Mouse (Mus musculus) liver, embryonic 14.5 days (tissue): ENCODE results near the gene 9130019O22Rik. TPM values are rescaled to one million over a fixed set of nuclear protein-coding genes. Genes with fewer than 3 reads are reported as not detected.

Source experiments
- ATAC-seq: fragments of 200-750 bp; cut with Nextera tagmentation; 2 replicates; pipeline ENCODE4 v1.8.0; 2017; ENCODE audit warnings: moderate number of reproducible peaks, mild to moderate bottlenecking, moderate library complexity; ENCODE audit not compliant: insufficient read depth
- DNase-seq, 3 experiments: peaks; one replicate each; pipeline ENCODE4 v3.0.0-alpha.2; 2012 to 2013; ENCODE audit warnings: low read depth in 3 of 3, low spot score in 3 of 3
- H3K27ac ChIP-seq: fragments of 300-500 bp; sonication (generic); 2 replicates; pipeline ENCODE4 v1.5.1; 2014; ENCODE audit warnings: moderate library complexity, mild to moderate bottlenecking, control low read depth, inconsistent platforms
- H3K27me3 ChIP-seq: fragments of 300-500 bp; sonication (generic); 2 replicates; pipeline ENCODE4 v1.6.1; 2014; ENCODE audit warnings: mild to moderate bottlenecking, low read length, moderate library complexity; ENCODE audit not compliant: control insufficient read depth, insufficient read depth
- H3K36me3 ChIP-seq: fragments of 300-500 bp; sonication (generic); replicated peaks from 2 replicates; pipeline ENCODE4 v1.6.1; 2014; ENCODE audit warnings: low read depth; ENCODE audit not compliant: control insufficient read depth, insufficient read depth
- H3K4me1 ChIP-seq, 2 experiments: fragments of 200-500 bp in 1 of 2; fragments of 300-500 bp in 1 of 2; sonication (generic) in 1 of 2; replicated peaks; 2 replicates each; pipeline ENCODE4 v1.6.1; 2012 to 2014; ENCODE audit warnings: antibody characterized with exemption in 1 of 2, inconsistent platforms in 1 of 2, low read length in 1 of 2; ENCODE audit not compliant: control insufficient read depth in 2 of 2, insufficient read depth in 2 of 2
- H3K4me2 ChIP-seq: fragments of 300-500 bp; sonication (generic); 2 replicates; pipeline ENCODE4 v1.6.1; 2014; ENCODE audit warnings: low read depth, mild to moderate bottlenecking, control low read depth, moderate library complexity
- H3K4me3 ChIP-seq, 2 experiments: fragments of 200-500 bp in 1 of 2; fragments of 300-500 bp in 1 of 2; sonication (generic) in 1 of 2; 2 replicates each; pipeline ENCODE4 v1.5.1; 2012 to 2014; ENCODE audit warnings: low read depth in 2 of 2, low read length in 2 of 2, mild to moderate bottlenecking in 2 of 2, control low read depth in 1 of 2, inconsistent platforms in 1 of 2, moderate library complexity in 1 of 2; ENCODE audit not compliant: insufficient read depth in 1 of 2
- H3K9ac ChIP-seq: fragments of 300-500 bp; sonication (generic); replicated peaks from 2 replicates; pipeline ENCODE4 v1.6.1; 2014; ENCODE audit warnings: mild to moderate bottlenecking, control low read depth, moderate library complexity
- H3K9me3 ChIP-seq: fragments of 300-500 bp; sonication (generic); 2 replicates; pipeline ENCODE4 v1.6.1; 2016; ENCODE audit warnings: low read length, mixed read lengths; ENCODE audit not compliant: control insufficient read depth
- CTCF ChIP-seq: IDR thresholded peaks from 2 replicates; pipeline ENCODE4 v1.5.1; 2016; ENCODE audit warnings: antibody characterized with exemption, low read depth, control low read depth
- EP300 ChIP-seq: IDR thresholded peaks from 2 replicates; pipeline ENCODE4 v1.6.1; 2016; ENCODE audit warnings: antibody characterized with exemption, low read depth
- WGBS: fragments of 180-500 bp; shearing (Covaris S2); extraction: QIAGEN DNeasy Blood & Tissue Kit; methylation state at CpG from one replicate; pipeline ENCODE4 v1.1.7; 2014; ENCODE audit not compliant: insufficient replicate concordance; 5-methylcytosine and 5-hydroxymethylcytosine counted together
- polyA plus RNA-seq, 2 experiments: library from polyadenylated mRNA; depleted of rRNA in 1 of 2; stranded (reverse) in 1 of 2; unstranded in 1 of 2; fragments of >200 nt; fragmentation: Nextera tagmentation in 1 of 2; extraction: Ambion mirVana in 1 of 2; gene quantifications; 2 replicates each; pipeline versions ENCODE4 v1.2.1 to v1.2.3; 2012 to 2014

The 9130019O22Rik gene
- polyA plus RNA-seq, 2 experiments = 0.71 to 1.0 TPM

DNA sequence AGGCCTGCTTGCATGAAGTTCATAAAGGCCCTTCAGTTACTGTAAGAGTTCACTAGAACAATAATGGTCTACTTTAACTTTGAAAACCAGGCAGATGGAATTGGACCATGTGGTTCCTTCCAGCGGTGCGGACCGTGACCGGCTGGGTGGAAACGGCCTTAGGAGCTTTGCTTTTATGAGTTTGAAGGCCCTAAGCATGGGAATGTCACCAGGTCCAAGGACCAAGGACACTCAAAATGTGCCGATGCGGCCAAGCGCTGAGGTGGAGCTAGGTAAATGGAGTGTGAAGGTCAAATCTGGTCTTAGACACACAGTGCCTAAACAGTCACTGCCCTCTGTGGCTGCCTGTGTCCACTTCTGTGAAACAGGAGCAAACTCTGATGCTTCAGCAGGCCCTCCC lies 45.6 kb downstream of the 9130019O22Rik start:
- no peak for ATAC-seq
- no peak overlapping the region for H3K4me2 ChIP-seq
- no peak for TF ChIP-seq CTCF
- TF ChIP-seq EP300 = no peak
- no peak for DNase-seq
- H3K9ac ChIP-seq = no peak overlapping the region
- H3K4me3 ChIP-seq = no peak overlapping the region
- H3K4me1 ChIP-seq = peaks cover under 1 to 2% of the 10 kb centered on the region in 2 experiments; a peak in 3 of 4 replicates
- H3K27me3 ChIP-seq = no peaks in the 10 kb centered on the region
- H3K27ac ChIP-seq = no peak overlapping the region
- H3K9me3 ChIP-seq = no peaks in the 10 kb centered on the region
- H3K36me3 ChIP-seq = no peaks in the 10 kb centered on the region
- 92% methylated on average over 8 of the region's 8 CpGs for WGBS

DNA sequence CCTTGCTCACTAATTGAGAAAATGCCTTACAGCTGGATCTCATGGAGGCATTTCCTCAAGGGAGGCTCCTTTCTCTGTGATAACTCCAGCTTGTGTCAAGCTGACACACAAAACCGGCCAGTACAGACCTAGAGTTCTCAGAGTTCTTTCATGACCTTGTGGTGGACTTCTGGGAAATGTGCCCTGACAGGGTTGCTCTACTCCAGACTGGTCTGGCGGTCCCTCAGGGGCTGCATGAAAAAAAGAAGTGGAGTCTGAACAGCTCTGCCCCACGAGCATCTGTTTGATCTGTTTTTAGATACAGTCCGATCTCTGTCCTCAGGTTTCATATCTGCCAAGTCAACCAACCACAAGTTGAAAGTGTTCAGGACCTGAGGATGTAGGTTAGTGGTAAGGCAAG lies 49.3 kb downstream of the 9130019O22Rik start:
- no peak overlapping the region for H3K27ac ChIP-seq
- no peak for TF ChIP-seq CTCF
- TF ChIP-seq EP300 = no peak
- H3K4me2 ChIP-seq = no peak overlapping the region
- H3K9me3 ChIP-seq = no peaks in the 10 kb centered on the region
- H3K9ac ChIP-seq = no peak overlapping the region
- no peak overlapping the region for H3K4me3 ChIP-seq
- no peaks in the 10 kb centered on the region for H3K27me3 ChIP-seq
- WGBS = 29% methylated on average over 4 of the region's 4 CpGs
- H3K4me1 ChIP-seq = no peaks in the 10 kb centered on the region
- no peak for ATAC-seq
- no peak for DNase-seq
- no peaks in the 10 kb centered on the region for H3K36me3 ChIP-seq

DNA sequence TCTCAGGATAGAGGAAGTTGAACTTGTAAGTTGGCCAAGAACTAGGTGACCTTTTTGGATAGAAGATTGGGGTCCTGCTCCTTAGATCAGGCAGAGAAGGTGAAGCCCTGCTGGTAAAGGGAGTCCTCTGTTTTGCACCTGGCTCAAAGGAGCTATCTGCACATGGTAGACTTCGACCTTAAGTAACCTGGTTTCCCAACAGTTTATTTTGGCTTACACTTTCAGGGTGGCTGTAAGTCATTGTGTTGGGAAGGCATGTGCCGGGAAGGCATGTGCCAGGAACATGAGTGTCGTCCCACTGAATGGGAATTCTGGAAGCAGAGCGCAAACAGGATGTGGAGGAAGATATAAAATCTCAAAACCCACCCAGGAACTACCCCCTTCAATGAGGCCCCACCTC lies 51.4 kb downstream of the 9130019O22Rik start:
- H3K4me2 ChIP-seq = no peak overlapping the region
- H3K36me3 ChIP-seq = no peaks in the 10 kb centered on the region
- H3K27me3 ChIP-seq = no peaks in the 10 kb centered on the region
- no peak for ATAC-seq
- H3K4me3 ChIP-seq = no peak overlapping the region
- H3K27ac ChIP-seq = no peak overlapping the region
- H3K9me3 ChIP-seq = no peaks in the 10 kb centered on the region
- no peak for DNase-seq
- no peak overlapping the region for H3K9ac ChIP-seq
- TF ChIP-seq CTCF (no peak), EP300 (no peak)
- H3K4me1 ChIP-seq = no peaks in the 10 kb centered on the region
- 68% methylated on average over 4 of the region's 4 CpGs for WGBS

DNA sequence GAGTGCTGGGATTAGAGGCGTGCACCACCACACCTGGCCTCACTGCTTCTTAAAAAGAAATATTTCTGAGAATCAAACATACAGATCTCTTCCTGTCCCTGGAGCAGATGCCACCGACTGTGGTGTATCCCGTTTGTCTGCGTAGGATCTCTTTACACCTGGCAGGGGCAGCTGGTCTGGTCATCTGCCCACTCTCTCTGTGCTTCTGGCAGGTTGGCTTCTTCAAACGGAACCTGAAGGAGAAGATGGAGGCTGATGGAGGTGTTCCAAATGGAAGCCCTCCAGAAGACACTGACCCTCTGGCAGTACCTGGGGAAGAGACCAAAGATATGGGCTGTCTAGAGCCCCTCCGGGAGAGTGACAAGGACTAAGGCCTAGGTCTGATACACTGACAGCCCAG lies 53.7 kb downstream of the 9130019O22Rik start:
- H3K4me2 ChIP-seq = no peak overlapping the region
- no peaks in the 10 kb centered on the region for H3K27me3 ChIP-seq
- H3K9ac ChIP-seq = no peak overlapping the region
- H3K27ac ChIP-seq = no peak overlapping the region
- no peak overlapping the region for H3K4me3 ChIP-seq
- no peaks in the 10 kb centered on the region for H3K36me3 ChIP-seq
- TF ChIP-seq CTCF (no peak), EP300 (no peak)
- DNase-seq (no peak), ATAC-seq (no peak)
- no peaks in the 10 kb centered on the region for H3K9me3 ChIP-seq
- no peaks in the 10 kb centered on the region for H3K4me1 ChIP-seq
- WGBS = 69% methylated on average over 6 of the region's 6 CpGs

Other genes starting within 250 kb of the 9130019O22Rik start
- gene Spn, start 249.3 kb downstream of the 9130019O22Rik start, polyA plus RNA-seq (2012; rRNA removed) = 8.0 and 10.8 TPM in 2 replicates
- 7.9 and 8.0 TPM in 2 replicates for gene Spn, start 249.3 kb downstream of the 9130019O22Rik start, polyA plus RNA-seq (2014; fragmentation: Nextera tagmentation; extraction: Ambion mirVana)
- gene Cd2bp2, start 191.1 kb downstream of the 9130019O22Rik start, polyA plus RNA-seq (2012; rRNA removed) = 17.6 and 27.6 TPM in 2 replicates
- 17.4 and 18.4 TPM in 2 replicates for gene Cd2bp2, start 191.1 kb downstream of the 9130019O22Rik start, polyA plus RNA-seq (2014; fragmentation: Nextera tagmentation; extraction: Ambion mirVana)
- gene Tbc1d10b, start 178.7 kb downstream of the 9130019O22Rik start, polyA plus RNA-seq (2012; rRNA removed) = 12.8 and 15.5 TPM in 2 replicates
- gene Tbc1d10b, start 178.7 kb downstream of the 9130019O22Rik start, polyA plus RNA-seq (2014; fragmentation: Nextera tagmentation; extraction: Ambion mirVana) = 10.9 and 13.2 TPM in 2 replicates
- gene Mylpf, start 178.3 kb downstream of the 9130019O22Rik start, polyA plus RNA-seq (2012; rRNA removed) = 10.6 and 15.6 TPM in 2 replicates
- 31.0 and 31.1 TPM in 2 replicates for gene Mylpf, start 178.3 kb downstream of the 9130019O22Rik start, polyA plus RNA-seq (2014; fragmentation: Nextera tagmentation; extraction: Ambion mirVana)
- gene Zfp553, start 154.1 kb downstream of the 9130019O22Rik start, polyA plus RNA-seq (2012; rRNA removed) = 3.3 and 3.4 TPM in 2 replicates
- 2.4 and 2.8 TPM in 2 replicates for gene Zfp553, start 154.1 kb downstream of the 9130019O22Rik start, polyA plus RNA-seq (2014; fragmentation: Nextera tagmentation; extraction: Ambion mirVana)
- gene Sept1, start 154.0 kb downstream of the 9130019O22Rik start, polyA plus RNA-seq (2012; rRNA removed) = 10.3 and 16.1 TPM in 2 replicates
- gene Sept1, start 154.0 kb downstream of the 9130019O22Rik start, polyA plus RNA-seq (2014; fragmentation: Nextera tagmentation; extraction: Ambion mirVana) = 7.0 TPM in 2 replicates
- 19.6 and 21.6 TPM in 2 replicates for gene Zfp771, start 142.9 kb downstream of the 9130019O22Rik start, polyA plus RNA-seq (2012; rRNA removed)
- 11.0 TPM in 2 replicates for gene Zfp771, start 142.9 kb downstream of the 9130019O22Rik start, polyA plus RNA-seq (2014; fragmentation: Nextera tagmentation; extraction: Ambion mirVana)
- 62.2 and 82.9 TPM in 2 replicates for gene Dctpp1, start 126.5 kb downstream of the 9130019O22Rik start, polyA plus RNA-seq (2012; rRNA removed)
- gene Dctpp1, start 126.5 kb downstream of the 9130019O22Rik start, polyA plus RNA-seq (2014; fragmentation: Nextera tagmentation; extraction: Ambion mirVana) = 104 and 117 TPM in 2 replicates
- 35.0 and 44.9 TPM in 2 replicates for gene Sephs2, start 113.1 kb downstream of the 9130019O22Rik start, polyA plus RNA-seq (2012; rRNA removed)
- 143 and 155 TPM in 2 replicates for gene Sephs2, start 113.1 kb downstream of the 9130019O22Rik start, polyA plus RNA-seq (2014; fragmentation: Nextera tagmentation; extraction: Ambion mirVana)
- gene Itgal, start 90.9 kb downstream of the 9130019O22Rik start, polyA plus RNA-seq (2012; rRNA removed) = 6.4 and 6.7 TPM in 2 replicates
- 4.0 and 4.8 TPM in 2 replicates for gene Itgal, start 90.9 kb downstream of the 9130019O22Rik start, polyA plus RNA-seq (2014; fragmentation: Nextera tagmentation; extraction: Ambion mirVana)
- 4.4 and 5.0 TPM in 2 replicates for gene Zfp768, start 41.6 kb downstream of the 9130019O22Rik start, polyA plus RNA-seq (2012; rRNA removed)
- gene Zfp768, start 41.6 kb downstream of the 9130019O22Rik start, polyA plus RNA-seq (2014; fragmentation: Nextera tagmentation; extraction: Ambion mirVana) = 0.52 and 0.75 TPM in 2 replicates
- gene Zfp747, start 11.1 kb downstream of the 9130019O22Rik start, polyA plus RNA-seq (2012; rRNA removed) = 1.2 and 1.9 TPM in 2 replicates
- gene Zfp747, start 11.1 kb downstream of the 9130019O22Rik start, polyA plus RNA-seq (2014; fragmentation: Nextera tagmentation; extraction: Ambion mirVana) = 1.2 and 1.8 TPM in 2 replicates
- 1.2 and 1.3 TPM in 2 replicates for gene E430018J23Rik, start 6.5 kb upstream of the 9130019O22Rik start, polyA plus RNA-seq (2012; rRNA removed)
- 1.0 and 1.3 TPM in 2 replicates for gene E430018J23Rik, start 6.5 kb upstream of the 9130019O22Rik start, polyA plus RNA-seq (2014; fragmentation: Nextera tagmentation; extraction: Ambion mirVana)
- gene Zfp764, start 19.7 kb upstream of the 9130019O22Rik start, polyA plus RNA-seq (2012; rRNA removed) = 0.94 and 1.3 TPM in 2 replicates
- 1.1 and 1.5 TPM in 2 replicates for gene Zfp764, start 19.7 kb upstream of the 9130019O22Rik start, polyA plus RNA-seq (2014; fragmentation: Nextera tagmentation; extraction: Ambion mirVana)
- 5.6 and 6.5 TPM in 2 replicates for gene Zfp688, start 34.9 kb upstream of the 9130019O22Rik start, polyA plus RNA-seq (2012; rRNA removed)
- gene Zfp688, start 34.9 kb upstream of the 9130019O22Rik start, polyA plus RNA-seq (2014; fragmentation: Nextera tagmentation; extraction: Ambion mirVana) = 8.8 and 8.9 TPM in 2 replicates
- 1.8 and 2.1 TPM in 2 replicates for gene Zfp689, start 62.0 kb upstream of the 9130019O22Rik start, polyA plus RNA-seq (2012; rRNA removed)
- gene Zfp689, start 62.0 kb upstream of the 9130019O22Rik start, polyA plus RNA-seq (2014; fragmentation: Nextera tagmentation; extraction: Ambion mirVana) = 1.3 and 1.4 TPM in 2 replicates
- 21.2 and 22.9 TPM in 2 replicates for gene Prr14, start 72.4 kb upstream of the 9130019O22Rik start, polyA plus RNA-seq (2012; rRNA removed)
- gene Prr14, start 72.4 kb upstream of the 9130019O22Rik start, polyA plus RNA-seq (2014; fragmentation: Nextera tagmentation; extraction: Ambion mirVana) = 20.3 and 23.2 TPM in 2 replicates
- gene Fbrs, start 92.0 kb upstream of the 9130019O22Rik start, polyA plus RNA-seq (2012; rRNA removed) = 7.3 and 9.8 TPM in 2 replicates
- gene Fbrs, start 92.0 kb upstream of the 9130019O22Rik start, polyA plus RNA-seq (2014; fragmentation: Nextera tagmentation; extraction: Ambion mirVana) = 4.2 and 4.7 TPM in 2 replicates
- gene Srcap, start 124.8 kb upstream of the 9130019O22Rik start, polyA plus RNA-seq (2012; rRNA removed) = 3.7 TPM in 2 replicates
- gene Srcap, start 124.8 kb upstream of the 9130019O22Rik start, polyA plus RNA-seq (2014; fragmentation: Nextera tagmentation; extraction: Ambion mirVana) = 10.3 and 14.7 TPM in 2 replicates
- gene Gm42715, start 132.4 kb upstream of the 9130019O22Rik start, polyA plus RNA-seq (2012; rRNA removed) = 5.2 and 6.0 TPM in 2 replicates
- 4.7 and 5.2 TPM in 2 replicates for gene Gm42715, start 132.4 kb upstream of the 9130019O22Rik start, polyA plus RNA-seq (2014; fragmentation: Nextera tagmentation; extraction: Ambion mirVana)
- 0.77 and 1.0 TPM in 2 replicates for gene Tmem265, start 174.2 kb upstream of the 9130019O22Rik start, polyA plus RNA-seq (2012; rRNA removed)
- gene Tmem265, start 174.2 kb upstream of the 9130019O22Rik start, polyA plus RNA-seq (2014; fragmentation: Nextera tagmentation; extraction: Ambion mirVana) = 1.4 and 1.7 TPM in 2 replicates
- 24.9 and 27.3 TPM in 2 replicates for gene Phkg2, start 186.2 kb upstream of the 9130019O22Rik start, polyA plus RNA-seq (2012; rRNA removed)
- 18.5 and 21.7 TPM in 2 replicates for gene Phkg2, start 186.2 kb upstream of the 9130019O22Rik start, polyA plus RNA-seq (2014; fragmentation: Nextera tagmentation; extraction: Ambion mirVana)
- 4.4 and 5.4 TPM in 2 replicates for gene Ccdc189, start 201.4 kb upstream of the 9130019O22Rik start, polyA plus RNA-seq (2012; rRNA removed)
- gene Ccdc189, start 201.4 kb upstream of the 9130019O22Rik start, polyA plus RNA-seq (2014; fragmentation: Nextera tagmentation; extraction: Ambion mirVana) = 6.8 and 7.5 TPM in 2 replicates
- gene Rnf40, start 201.6 kb upstream of the 9130019O22Rik start, polyA plus RNA-seq (2012; rRNA removed) = 10.3 and 14.0 TPM in 2 replicates
- gene Rnf40, start 201.6 kb upstream of the 9130019O22Rik start, polyA plus RNA-seq (2014; fragmentation: Nextera tagmentation; extraction: Ambion mirVana) = 13.7 and 16.1 TPM in 2 replicates
- gene Zfp629, start 228.6 kb upstream of the 9130019O22Rik start, polyA plus RNA-seq (2012; rRNA removed) = 1.6 and 1.9 TPM in 2 replicates
- gene Zfp629, start 228.6 kb upstream of the 9130019O22Rik start, polyA plus RNA-seq (2014; fragmentation: Nextera tagmentation; extraction: Ambion mirVana) = 1.4 and 2.2 TPM in 2 replicates